Mouse (Mus musculus) gastrocnemius, postnatal 25 days (tissue): ENCODE data around the gene Olfr161. TPM values are rescaled to one million over a fixed set of nuclear protein-coding genes. Genes with fewer than 3 reads are reported as not detected.
"Not testable (repeated sequence)": the region's sequence is repeated elsewhere in the genome, so short reads cannot be mapped to it uniquely, and the experiment has no call there.

Experiments
- DNase-seq: peaks from one replicate; pipeline ENCODE4 v3.0.0; 2022
- long read RNA-seq, 2 experiments: library from polyadenylated mRNA; stranded (forward); transcript quantifications; one replicate each; pipeline ENCODE4 v2.0.0; 2021
- total RNA-seq, 2 experiments: library from RNA; stranded (reverse); gene quantifications; 1 replicate in 1 of 2; 2 replicates in 1 of 2; pipeline ENCODE4 v1.2.3; 2021

The Olfr161 gene
- total RNA-seq: not detected
- long read RNA-seq, experiment 1: 0 reads
- long read RNA-seq, experiment 2: 0 reads

DNA sequence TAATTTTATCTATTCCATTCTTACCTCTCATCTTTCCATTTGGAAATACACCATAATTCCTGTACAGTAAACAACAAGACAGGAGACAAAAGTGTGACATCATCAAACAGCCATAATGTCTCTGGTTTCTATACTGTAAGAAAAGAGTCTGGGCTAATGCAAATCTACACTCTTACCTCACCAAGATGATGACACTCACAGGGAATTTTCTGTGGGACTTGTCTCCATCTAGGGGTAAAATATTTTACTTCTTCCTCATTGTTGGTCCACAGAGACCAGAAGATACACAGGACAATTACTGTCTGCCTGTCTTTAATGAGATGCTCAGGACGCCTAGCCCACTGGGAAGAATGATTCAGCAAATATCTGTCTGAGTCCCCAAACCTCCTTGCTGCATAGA lies at the start of gene Olfr161:
Olfr161 (plus strand) TSS at position 352 of the 400 bp plus-strand sequence.
- no peak for DNase-seq

DNA sequence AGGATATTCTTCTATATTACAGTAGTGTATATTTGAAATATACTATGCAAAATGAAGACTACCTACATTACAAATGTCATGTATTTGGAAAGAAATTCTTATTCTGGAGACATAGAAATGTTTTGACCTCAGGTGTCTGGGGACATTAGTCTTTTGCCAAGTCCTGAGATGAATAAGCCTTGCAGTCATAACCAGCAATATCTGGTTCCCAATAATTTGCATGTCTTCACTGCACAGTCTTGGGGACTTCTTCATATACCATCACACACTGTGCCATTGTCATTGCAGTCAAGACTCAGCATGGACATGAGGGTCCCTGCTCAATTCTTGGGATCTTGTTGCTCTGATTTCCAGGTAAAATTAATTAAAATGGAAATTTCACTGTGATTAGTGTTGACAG lies 27.3 kb upstream of the Olfr161 start:
- DNase-seq: no peak

DNA sequence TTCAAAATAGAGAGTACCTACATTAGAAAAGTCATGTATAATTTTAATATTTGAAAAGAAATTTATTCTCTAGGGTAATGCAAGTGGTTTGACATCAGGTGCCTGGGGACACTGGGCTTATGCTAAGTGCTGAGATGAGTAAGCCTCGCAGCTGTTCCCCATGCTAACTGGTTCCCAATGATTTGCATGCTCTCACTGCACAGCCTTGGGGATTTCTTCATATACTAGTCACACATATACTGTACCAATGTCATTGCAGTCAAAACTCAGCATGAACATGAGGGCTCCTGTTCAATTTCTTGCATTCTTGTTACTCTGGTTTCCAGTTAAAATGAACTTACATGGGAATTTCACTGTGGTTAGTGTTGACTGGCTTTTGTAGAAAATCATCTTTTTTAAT lies 13.2 kb upstream of the Olfr161 start:
- not testable (repeated sequence) for DNase-seq

DNA sequence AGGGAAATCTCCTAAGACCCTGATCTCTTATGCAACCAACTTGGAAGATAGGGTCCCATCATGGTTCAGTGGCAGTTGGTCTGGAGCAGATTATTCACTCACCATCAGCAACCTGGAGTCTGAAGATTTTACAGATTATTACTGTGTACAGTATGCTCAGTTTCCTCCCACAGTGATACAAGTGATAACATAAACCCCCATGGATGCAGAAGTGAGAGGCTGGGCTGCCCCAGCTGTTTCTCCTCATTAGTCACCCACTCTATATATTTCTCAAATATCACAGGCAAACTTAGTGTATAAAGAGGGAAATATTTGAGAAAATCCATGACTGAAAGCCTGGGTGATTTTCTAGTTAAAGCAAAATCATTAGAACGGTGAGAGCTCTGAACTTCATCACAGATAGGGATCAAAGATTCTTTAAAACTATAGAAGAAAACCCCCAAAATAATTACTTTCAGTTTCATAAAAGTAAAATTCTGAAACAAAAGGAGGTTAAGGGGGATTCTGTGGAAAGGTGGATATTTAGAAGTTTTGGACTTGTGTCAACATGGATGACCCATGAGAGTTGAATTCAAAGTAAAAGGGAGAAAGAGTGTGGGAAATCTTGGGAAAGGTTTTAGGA lies 12.5 kb upstream of the Olfr161 start:
- DNase-seq: not testable (repeated sequence)

DNA sequence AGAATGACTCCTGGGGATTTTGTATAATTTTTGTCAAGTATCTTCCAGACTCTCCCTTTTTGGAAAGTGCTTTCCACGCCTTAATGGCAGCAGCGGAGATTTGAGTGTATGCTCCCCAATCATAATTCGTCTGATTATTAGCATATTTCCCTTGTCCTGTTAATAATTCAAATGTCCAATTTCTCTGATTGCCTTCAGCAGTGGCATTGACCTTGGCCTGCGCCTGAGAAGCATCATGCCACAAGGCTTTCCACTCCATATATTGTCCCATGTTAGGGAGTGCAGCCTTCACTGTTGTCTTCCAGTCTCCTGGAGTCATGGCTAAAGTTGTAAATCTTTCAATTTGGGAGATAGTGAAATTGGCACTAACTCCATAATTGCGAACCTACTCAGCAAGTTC lies 40.5 kb downstream of the Olfr161 start:
- DNase-seq: not testable (repeated sequence)

DNA sequence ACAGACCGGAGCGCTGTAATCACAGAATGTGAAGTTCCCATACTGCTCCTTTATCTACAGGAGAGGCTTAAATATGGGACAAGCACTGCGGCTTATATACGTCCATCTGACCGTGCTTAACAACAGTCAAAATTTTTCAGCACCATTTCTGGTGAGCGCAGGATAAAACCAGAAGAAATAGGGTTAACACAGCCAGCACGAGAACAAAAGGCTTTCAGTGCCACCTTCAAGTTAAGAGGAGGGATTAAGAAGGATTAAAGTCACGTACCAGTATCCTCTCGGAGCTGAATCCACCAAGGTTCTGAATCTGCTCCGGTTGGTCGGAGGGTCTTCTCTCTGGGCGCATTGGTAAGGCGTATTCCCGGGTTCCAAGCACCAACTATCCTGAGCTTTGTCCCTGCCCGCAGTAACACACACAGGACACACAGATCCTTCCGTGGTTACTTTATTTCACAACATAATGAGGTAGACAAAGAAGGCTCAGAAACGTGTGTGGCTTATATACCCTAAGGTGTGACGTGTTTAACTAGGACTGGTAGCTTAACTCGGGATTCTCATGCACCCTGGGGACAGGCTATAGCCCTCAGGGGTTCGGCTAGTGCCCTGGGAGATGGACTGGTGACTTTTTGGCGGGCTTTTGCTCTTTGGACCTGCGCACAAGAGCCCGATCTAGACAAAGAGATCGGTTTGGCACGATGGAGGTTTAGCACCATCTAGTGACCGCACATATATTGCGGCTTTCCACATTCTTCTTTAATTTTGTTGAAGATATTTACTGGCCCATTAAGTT lies 41.9 kb downstream of the Olfr161 start:
- not testable (repeated sequence) for DNase-seq

Other genes with a start within 250 kb of the Olfr161 start
- not detected for gene Mefv, start 127.1 kb downstream of the Olfr161 start, total RNA-seq
- 1 to 10 TPM; 6.0 to 6.1 TPM for gene Zfp263, start 153.1 kb downstream of the Olfr161 start, total RNA-seq
- not detected for gene Olfr15, start 239.8 kb downstream of the Olfr161 start, total RNA-seq